Mouse (Mus musculus): ENCODE data around the gene Spata31d1b.

DNA sequence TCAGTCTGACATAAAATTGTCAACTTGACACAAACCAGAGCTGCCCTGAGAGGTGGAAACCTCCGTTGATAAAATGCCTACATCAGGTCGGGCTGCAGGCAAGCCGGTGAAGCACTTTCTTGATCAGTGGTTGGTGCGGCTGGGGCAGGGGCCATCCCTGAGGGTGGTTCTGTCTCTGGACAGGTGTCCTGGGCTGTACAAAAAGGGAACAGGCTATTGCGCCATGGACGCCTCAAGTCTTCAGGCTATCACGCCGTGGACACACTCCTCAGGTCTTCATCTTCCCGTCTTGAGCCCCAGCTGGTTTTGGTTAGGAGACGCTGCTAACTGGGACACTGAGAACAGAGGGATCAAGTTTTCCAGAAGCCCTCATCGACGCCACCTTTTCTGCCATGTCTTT is 38.2 kb downstream of the Spata31d1b start:
- TF ChIP-seq CTCF (IDR thresholded peaks at IDR 0.05; ENCODE audit: low read depth) (no peak), EP300 (optimal IDR thresholded peaks at IDR 0.05) (no peak)

Measured in stomach, postnatal 0 days (tissue).